Mouse (Mus musculus) ES-E14 (cell line): ENCODE data around the gene Mgat4c.

Source experiments
- CHD2 ChIP-seq: IDR thresholded peaks from 2 replicates; pipeline ENCODE4 v1.6.1; 2014; ENCODE audit warnings: mild to moderate bottlenecking, low read depth, low read length, inconsistent platforms
- MAFK ChIP-seq: IDR thresholded peaks from 2 replicates; pipeline ENCODE4 v1.6.1; 2014; ENCODE audit warnings: mild to moderate bottlenecking, low read depth, low read length, inconsistent platforms; ENCODE audit not compliant: insufficient read depth
- ZC3H11A ChIP-seq: IDR thresholded peaks from 2 replicates; pipeline ENCODE4 v1.6.1; 2012; ENCODE audit warnings: low read depth, mild to moderate bottlenecking, inconsistent platforms, low read length, borderline replicate concordance
- ZNF384 ChIP-seq: IDR thresholded peaks from 2 replicates; pipeline ENCODE4 v1.6.1; 2012; ENCODE audit warnings: low read depth, low read length, inconsistent platforms

- TF ChIP-seq CHD2 (no peak), ZC3H11A (no peak), ZNF384 (no peak), MAFK (no peak)
Observed at GRCm38 (mm10) chr10:102196850-102197249, 515.6 kb downstream of the Mgat4c start.
